Mouse (Mus musculus) forebrain, embryonic 12.5 days (tissue): Measurements from ENCODE around the gene Hdhd3. TPM values are rescaled to one million over a fixed set of nuclear protein-coding genes. Genes with fewer than 3 reads are reported as not detected.

ENCODE experiments used
- ATAC-seq: fragments of 200-750 bp; cut with Nextera tagmentation; 2 replicates; pipeline ENCODE4 v1.8.0; 2017; ENCODE audit warnings: moderate TSS enrichment; ENCODE audit not compliant: low FRiP score
- H3K27ac ChIP-seq: fragments of 300-500 bp; sonication (generic); 2 replicates; pipeline ENCODE4 v1.5.1; 2016; ENCODE audit warnings: mild to moderate bottlenecking
- H3K27me3 ChIP-seq: fragments of 300-500 bp; sonication (generic); 2 replicates; pipeline ENCODE4 v1.6.1; 2016; ENCODE audit warnings: mild to moderate bottlenecking
- H3K36me3 ChIP-seq: fragments of 300-500 bp; sonication (generic); replicated peaks from 2 replicates; pipeline ENCODE4 v1.6.1; 2016; ENCODE audit warnings: mild to moderate bottlenecking
- H3K4me1 ChIP-seq: fragments of 300-500 bp; sonication (generic); 2 replicates; pipeline ENCODE4 v1.6.1; 2016
- H3K4me2 ChIP-seq: fragments of 300-500 bp; sonication (generic); 2 replicates; pipeline ENCODE4 v1.6.1; 2016; ENCODE audit warnings: mild to moderate bottlenecking, moderate library complexity
- H3K4me3 ChIP-seq: fragments of 300-500 bp; sonication (generic); replicated peaks from 2 replicates; pipeline ENCODE4 v1.5.1; 2016; ENCODE audit warnings: mild to moderate bottlenecking
- H3K9ac ChIP-seq: fragments of 300-500 bp; sonication (generic); 2 replicates; pipeline ENCODE4 v1.6.1; 2016; ENCODE audit warnings: mild to moderate bottlenecking
- H3K9me3 ChIP-seq: fragments of 300-500 bp; sonication (generic); 2 replicates; pipeline ENCODE4 v1.6.1; 2016
- WGBS: fragments of 180-500 bp; shearing (Covaris S2); methylation state at CpG from one replicate; pipeline ENCODE4 v1.1.7; 2016; 5-methylcytosine and 5-hydroxymethylcytosine counted together
- polyA plus RNA-seq: library from polyadenylated mRNA; unstranded; fragments of >200 nt; fragmentation: Nextera tagmentation; extraction: Ambion mirVana; gene quantifications from 2 replicates; pipeline ENCODE4 v1.2.1, GENCODE M21; 2016

Gene Hdhd3
- polyA plus RNA-seq, 1 experiment from 2014 or later: 9.5 TPM

DNA sequence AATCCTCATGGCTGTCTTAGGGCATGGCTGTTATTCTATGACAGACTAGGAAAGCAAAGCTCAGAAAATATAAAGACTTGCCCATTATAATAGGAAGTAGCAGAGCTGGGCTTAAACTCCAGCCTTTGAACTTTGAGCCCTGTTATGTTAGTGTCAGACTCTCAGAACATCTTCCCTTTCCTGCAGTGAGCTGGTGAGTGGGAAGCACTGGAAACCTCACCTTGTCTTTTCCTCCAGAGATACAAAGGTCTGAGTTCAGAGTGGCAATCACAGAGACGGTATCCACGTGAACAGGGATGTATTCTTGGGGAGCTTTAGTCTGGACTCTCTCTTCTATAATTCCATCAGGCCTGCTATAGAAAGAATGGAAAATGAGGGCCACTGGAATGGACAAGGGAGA is 40.1 kb downstream of the Hdhd3 start:
- Histone ChIP-seq H3K9ac (no peak overlapping the region), H3K27me3 (no peaks in the 10 kb centered on the region), H3K4me3 (no peak overlapping the region), H3K27ac (no peak overlapping the region), H3K4me2 (no peak overlapping the region), H3K4me1 (no peaks in the 10 kb centered on the region), H3K36me3 (peaks cover 16% of the 10 kb centered on the region), H3K9me3 (no peaks in the 10 kb centered on the region)
- 90% methylated on average over 2 of the region's 2 CpGs for WGBS
- ATAC-seq: no peak

GRCm38 (mm10) chr4:62460348-62460747 is 42.9 kb downstream of the Hdhd3 start:
- Histone ChIP-seq H3K9me3 (no peaks in the 10 kb centered on the region), H3K27ac (no peak overlapping the region), H3K4me2 (no peak overlapping the region), H3K9ac (no peak overlapping the region), H3K4me3 (no peak overlapping the region), H3K4me1 (no peaks in the 10 kb centered on the region), H3K36me3 (peaks cover 21% of the 10 kb centered on the region), H3K27me3 (no peaks in the 10 kb centered on the region)
- 94% methylated on average over 8 of the region's 8 CpGs for WGBS
- no peak for ATAC-seq

- 93% methylated on average over 3 of the region's 3 CpGs for whole genome bisulfite sequencing
- Histone ChIP-seq H3K27ac (no peak overlapping the region), H3K4me2 (no peak overlapping the region), H3K4me1 (no peaks in the 10 kb centered on the region), H3K36me3 (peaks cover 21% of the 10 kb centered on the region), H3K9me3 (no peaks in the 10 kb centered on the region), H3K27me3 (no peaks in the 10 kb centered on the region), H3K4me3 (no peak overlapping the region), H3K9ac (no peak overlapping the region)
- ATAC-seq: no peak
Observed at GRCm38 (mm10) chr4:62459081-62459480, 44.2 kb downstream of the Hdhd3 start.

- ATAC-seq: no peak
Observed at GRCm38 (mm10) chr4:62454995-62455394, 48.3 kb downstream of the Hdhd3 start.

More at GRCm38 (mm10) chr4:62454995-62455394, 48.3 kb downstream of the Hdhd3 start:
- no peaks in the 10 kb centered on the region for H3K9me3 ChIP-seq
- no peak overlapping the region for H3K9ac ChIP-seq
- WGBS: 68% methylated on average over 5 of the region's 5 CpGs
- peaks cover 5% of the 10 kb centered on the region for H3K36me3 ChIP-seq
- H3K27me3 ChIP-seq: no peaks in the 10 kb centered on the region
- H3K4me1 ChIP-seq: no peaks in the 10 kb centered on the region
- H3K27ac ChIP-seq: no peak overlapping the region
- no peak overlapping the region for H3K4me2 ChIP-seq
- H3K4me3 ChIP-seq: no peak overlapping the region

Other genes with a start within 250 kb of the Hdhd3 start
- 7.1 and 7.4 TPM in 2 replicates for gene Slc31a2, start 240.9 kb downstream of the Hdhd3 start, polyA plus RNA-seq
- gene Fkbp15, start 142.9 kb downstream of the Hdhd3 start, polyA plus RNA-seq: 23.7 and 24.0 TPM in 2 replicates
- gene Slc31a1, start 142.7 kb downstream of the Hdhd3 start, polyA plus RNA-seq: 48.7 and 49.0 TPM in 2 replicates
- gene Cdc26, start 94.8 kb downstream of the Hdhd3 start, polyA plus RNA-seq: 173 and 178 TPM in 2 replicates
- gene Prpf4, start 94.7 kb downstream of the Hdhd3 start, polyA plus RNA-seq: 25.8 and 27.8 TPM in 2 replicates
- not detected in 2 replicates for gene Rnf183, start 68.2 kb downstream of the Hdhd3 start, polyA plus RNA-seq
- gene Wdr31, start 32.6 kb downstream of the Hdhd3 start, polyA plus RNA-seq: 11.9 and 14.8 TPM in 2 replicates
- 0.92 and 1.3 TPM in 2 replicates for gene Bspry, start 23.4 kb downstream of the Hdhd3 start, polyA plus RNA-seq
- 67.5 and 74.1 TPM in 2 replicates for gene Alad, start 16.5 kb upstream of the Hdhd3 start, polyA plus RNA-seq
- gene Pole3, start 21.6 kb upstream of the Hdhd3 start, polyA plus RNA-seq: 113 and 115 TPM in 2 replicates
- gene 4933430I17Rik, start 21.9 kb upstream of the Hdhd3 start, polyA plus RNA-seq: 1.4 TPM in 2 replicates
- 54.3 and 60.2 TPM in 2 replicates for gene Rgs3, start 56.4 kb upstream of the Hdhd3 start, polyA plus RNA-seq